Mouse (Mus musculus) CH12.LX (cell line): ENCODE data around the gene Tpx2. TPM values are rescaled to one million over a fixed set of nuclear protein-coding genes. Genes with fewer than 3 reads are reported as not detected.

ENCODE experiments used
- DNase-seq: peaks from one replicate; pipeline ENCODE4 v3.0.0-alpha.2; 2013; ENCODE audit errors: extremely low read depth
- H3K27ac ChIP-seq: 2 replicates; pipeline ENCODE4 v1.5.1; 2012; ENCODE audit warnings: low read depth, mild to moderate bottlenecking, control low read depth, moderate library complexity; ENCODE audit not compliant: insufficient read depth
- H3K27me3 ChIP-seq: replicated peaks from 2 replicates; pipeline ENCODE3; 2012; ENCODE audit warnings: inconsistent platforms
- H3K36me3 ChIP-seq, 2 experiments: replicated peaks in 1 of 2; 2 replicates each; pipeline versions ENCODE3 to v1.6.1; 2012; ENCODE audit warnings: inconsistent platforms in 1 of 2, low read length in 1 of 2, mild to moderate bottlenecking in 1 of 2, mixed read lengths in 1 of 2, moderate library complexity in 1 of 2; ENCODE audit not compliant: control insufficient read depth in 1 of 2, insufficient read depth in 1 of 2
- H3K4me1 ChIP-seq, 2 experiments: 2 replicates each; pipeline ENCODE4 v1.6.1; 2012; ENCODE audit warnings: inconsistent platforms in 1 of 2, moderate library complexity in 1 of 2; ENCODE audit not compliant: insufficient read depth in 2 of 2, control insufficient read depth in 1 of 2
- H3K4me2 ChIP-seq: 2 replicates; pipeline ENCODE4 v1.6.1; 2012; ENCODE audit warnings: low read depth, mild to moderate bottlenecking, control low read depth; ENCODE audit not compliant: poor library complexity, insufficient read depth, severe bottlenecking
- H3K4me3 ChIP-seq, 3 experiments: fragments of 150-350 bp in 1 of 3; sonication (generic) in 1 of 3; replicated peaks in 1 of 3; 2 replicates each; pipeline versions ENCODE3 to v1.5.1; 2011 to 2012; ENCODE audit warnings: low read depth in 2 of 3, low read length in 2 of 3, mild to moderate bottlenecking in 2 of 3, moderate library complexity in 2 of 3, control low read depth in 1 of 3, improper control_type of control experiment in 1 of 3, inconsistent platforms in 1 of 3, mixed read lengths in 1 of 3; ENCODE audit not compliant: poor library complexity in 1 of 3
- H3K79me2 ChIP-seq: replicated peaks from 2 replicates; pipeline ENCODE4 v1.6.1; 2012; ENCODE audit warnings: mild to moderate bottlenecking, moderate library complexity; ENCODE audit not compliant: control insufficient read depth, poor library complexity, insufficient read depth, severe bottlenecking; ENCODE audit errors: extremely low read depth
- H3K9ac ChIP-seq: 2 replicates; pipeline ENCODE4 v1.6.1; 2012; ENCODE audit warnings: low read depth, mild to moderate bottlenecking, control low read depth, moderate library complexity; ENCODE audit not compliant: insufficient read depth
- H3K9me3 ChIP-seq: replicated peaks from 2 replicates; pipeline ENCODE3; 2012; ENCODE audit warnings: low read length, inconsistent platforms, mixed read lengths
- CTCF ChIP-seq, 2 experiments: IDR thresholded peaks in 1 of 2; conservative IDR thresholded peaks in 1 of 2; 2 replicates each; pipeline ENCODE4 v1.5.1; 2011 to 2012; ENCODE audit warnings: low read depth in 2 of 2, low read length in 2 of 2, improper control_type of control experiment in 1 of 2, inconsistent platforms in 1 of 2, mild to moderate bottlenecking in 1 of 2, moderate library complexity in 1 of 2
- E2F4 ChIP-seq: IDR thresholded peaks from 2 replicates; pipeline ENCODE4 v1.6.1; 2011; ENCODE audit warnings: low read depth, low read length, improper control_type of control experiment; ENCODE audit not compliant: insufficient replicate concordance
- ETS1 ChIP-seq: conservative IDR thresholded peaks from 2 replicates; pipeline ENCODE4 v1.6.1; 2012; ENCODE audit warnings: low read depth, mild to moderate bottlenecking, inconsistent platforms, low read length, improper control_type of control experiment, moderate library complexity
- IRF4 ChIP-seq: IDR thresholded peaks from 2 replicates; pipeline ENCODE4 v1.6.1; 2014; ENCODE audit warnings: low read depth, mild to moderate bottlenecking, inconsistent platforms, low read length, improper control_type of control experiment
- JUN ChIP-seq: IDR thresholded peaks from 2 replicates; pipeline ENCODE4 v1.6.1; 2011; ENCODE audit warnings: low read depth, mild to moderate bottlenecking, low read length, improper control_type of control experiment, moderate library complexity; ENCODE audit not compliant: insufficient read depth
- MAFK ChIP-seq: IDR thresholded peaks from 2 replicates; pipeline ENCODE4 v1.6.1; 2011; ENCODE audit warnings: low read length, improper control_type of control experiment; ENCODE audit not compliant: insufficient replicate concordance
- MAZ ChIP-seq: IDR thresholded peaks from 2 replicates; pipeline ENCODE4 v1.6.1; 2012; ENCODE audit warnings: low read depth, mild to moderate bottlenecking, inconsistent platforms, low read length, improper control_type of control experiment, moderate library complexity
- MXI1 ChIP-seq: IDR thresholded peaks from 2 replicates; pipeline ENCODE4 v1.6.1; 2011; ENCODE audit warnings: mild to moderate bottlenecking, low read depth, low read length, improper control_type of control experiment
- MYC ChIP-seq: IDR thresholded peaks from 2 replicates; pipeline ENCODE4 v1.6.1; 2011; ENCODE audit warnings: low read depth, mild to moderate bottlenecking, improper control_type of control experiment, low read length
- NELFE ChIP-seq: IDR thresholded peaks from 2 replicates; pipeline ENCODE4 v1.6.1; 2011; ENCODE audit warnings: low read depth, low read length, improper control_type of control experiment
- NRF1 ChIP-seq: IDR thresholded peaks from 2 replicates; pipeline ENCODE4 v1.6.1; 2014; ENCODE audit warnings: low read depth, mild to moderate bottlenecking, inconsistent platforms, low read length, improper control_type of control experiment, moderate library complexity
- PAX5 ChIP-seq: IDR thresholded peaks from 2 replicates; pipeline ENCODE4 v1.6.1; 2012; ENCODE audit warnings: low read length, inconsistent platforms, mixed read lengths
- POLR2A ChIP-seq: IDR thresholded peaks from 2 replicates; pipeline ENCODE4 v1.6.1; 2011; ENCODE audit warnings: low read depth, mild to moderate bottlenecking, improper control_type of control experiment, low read length
- RAD21 ChIP-seq: IDR thresholded peaks from 2 replicates; pipeline ENCODE4 v1.6.1; 2011; ENCODE audit warnings: low read depth, mild to moderate bottlenecking, low read length, improper control_type of control experiment, moderate library complexity
- RCOR1 ChIP-seq: conservative IDR thresholded peaks from 2 replicates; pipeline ENCODE4 v1.6.1; 2012; ENCODE audit warnings: low read depth, mild to moderate bottlenecking, inconsistent platforms, low read length, improper control_type of control experiment
- SIN3A ChIP-seq: IDR thresholded peaks from 2 replicates; pipeline ENCODE4 v1.6.1; 2012; ENCODE audit warnings: low read length, improper control_type of control experiment, inconsistent platforms
- SMC3 ChIP-seq: IDR thresholded peaks from 2 replicates; pipeline ENCODE4 v1.6.1; 2011; ENCODE audit warnings: low read depth, low read length, improper control_type of control experiment
- TCF12 ChIP-seq: IDR thresholded peaks from 2 replicates; pipeline ENCODE4 v1.6.1; 2014; ENCODE audit warnings: low read depth, mild to moderate bottlenecking, inconsistent platforms, low read length, improper control_type of control experiment
- USF1 ChIP-seq: IDR thresholded peaks from 2 replicates; pipeline ENCODE4 v1.6.1; 2014; ENCODE audit warnings: low read depth, mild to moderate bottlenecking, inconsistent platforms, low read length, improper control_type of control experiment
- USF2 ChIP-seq: conservative IDR thresholded peaks from 2 replicates; pipeline ENCODE4 v1.6.1; 2011; ENCODE audit warnings: low read depth, low read length, improper control_type of control experiment
- ZC3H11A ChIP-seq: IDR thresholded peaks from 2 replicates; pipeline ENCODE4 v1.6.1; 2012; ENCODE audit warnings: low read depth, mild to moderate bottlenecking, inconsistent platforms, low read length, improper control_type of control experiment
- ZKSCAN1 ChIP-seq: IDR thresholded peaks from 2 replicates; pipeline ENCODE4 v1.6.1; 2012; ENCODE audit warnings: low read depth, inconsistent platforms, low read length, improper control_type of control experiment, borderline replicate concordance
- ZNF384 ChIP-seq: IDR thresholded peaks from 2 replicates; pipeline ENCODE4 v1.6.1; 2012; ENCODE audit warnings: low read depth, low read length, improper control_type of control experiment, inconsistent platforms
- dilution Hi-C: fragments of 300-500 bp; cut with MboI; formaldehyde crosslinking; loops from 2 replicates; pipeline ENCODE4 v1.14.3; 2020; ENCODE audit warnings: low sequenced_read_pairs; ENCODE audit not compliant: extremely low pct_unique_long_range_greater_than_20kb, extremely low pct_ligation_motif_present
- in situ Hi-C: fragments of 300-500 bp; cut with MboI; formaldehyde crosslinking; loops from 3 replicates; pipeline ENCODE4 v1.14.3; 2019; ENCODE audit warnings: low sequenced_read_pairs, low pct_ligation_motif_present, low pct_unique_long_range_greater_than_20kb, mixed read lengths
- polyA plus RNA-seq: library from polyadenylated mRNA; unstranded; fragments of >175 nt; gene quantifications from 2 replicates; pipeline ENCODE4 v1.2.1, GENCODE M21; 2012; ENCODE audit warnings: low read depth; ENCODE audit not compliant: insufficient read length
- total RNA-seq, 2 experiments: library from RNA; depleted of rRNA; stranded (reverse); fragments of 300-350 nt in 1 of 2; fragments of >200 nt in 1 of 2; gene quantifications; 2 replicates each; pipeline ENCODE4 v1.2.3; 2012 to 2014

Tpx2 gene
- total and polyA plus RNA-seq, 3 experiments, result 66.1 to 127 (median 98.0) TPM

GRCm38 (mm10) chr2:152933614-152934013 lies 85.8 kb downstream of the Tpx2 start (continued):
- no peak for TF ChIP-seq ZKSCAN1
- no peak for TF ChIP-seq JUN
- TF ChIP-seq MAFK, result no peak
- 0 out of 2 replicates have a peak, but pooled peaks have one; percentile 28 for TF ChIP-seq SIN3A
- peak; percentile 40 for TF ChIP-seq ZC3H11A
- no peak for TF ChIP-seq E2F4

GRCm38 (mm10) chr2:152939846-152940245 lies 92.1 kb downstream of the Tpx2 start:
- H3K79me2 ChIP-seq, result no peaks in the 10 kb centered on the region
- no peaks in the 10 kb centered on the region for H3K36me3 ChIP-seq
- H3K4me3 ChIP-seq, result no peak overlapping the region
- H3K4me1 ChIP-seq, result peaks cover 0 to 15% of the 10 kb centered on the region in 2 experiments; a peak in 2 of 4 replicates
- no peak overlapping the region for H3K27ac ChIP-seq
- dilution Hi-C loops, result no loop called here
- TF ChIP-seq CTCF (conservative IDR thresholded peaks at IDR 0.05 in 1 of 2, IDR thresholded peaks at IDR 0.05 in 1 of 2; ENCODE audit: low read depth in 2 of 2, low read length in 2 of 2) (peak; percentile 82 to 94), RAD21 (peak; percentile 46), SMC3 (peak; percentile 76), USF1 (no peak), MAZ (no peak), TCF12 (peak; percentile 31; the same call in 1 of the 2 replicates), NRF1 (0 out of 2 replicates have a peak, but pooled peaks have one; percentile 20), PAX5 (no peak), SIN3A (no peak), USF2 (no peak)
- H3K4me2 ChIP-seq, result no peak overlapping the region
- peaks cover 83% of the 10 kb centered on the region for H3K27me3 ChIP-seq
- H3K9me3 ChIP-seq, result no peaks in the 10 kb centered on the region
- DNase-seq, result peak; percentile 78
- in situ Hi-C loops, result no loop called here
- no peak overlapping the region for H3K9ac ChIP-seq

- H3K4me2 ChIP-seq, result no peak overlapping the region
- no peaks in the 10 kb centered on the region for H3K36me3 ChIP-seq
- peaks cover 84% of the 10 kb centered on the region for H3K27me3 ChIP-seq
- in situ Hi-C loops, result no loop called here
- H3K4me3 ChIP-seq, result no peak overlapping the region
- H3K9me3 ChIP-seq, result no peaks in the 10 kb centered on the region
- TF ChIP-seq NELFE, result no peak
- TF ChIP-seq POLR2A, result no peak
- TF ChIP-seq ZNF384, result no peak
- TF ChIP-seq SIN3A, result no peak
- no peak for TF ChIP-seq RCOR1
- TF ChIP-seq ETS1, result no peak
- no peak for TF ChIP-seq MYC
- no peak for TF ChIP-seq MXI1
- TF ChIP-seq NRF1, result no peak
- no peak for TF ChIP-seq SMC3
- TF ChIP-seq IRF4, result no peak
- no peak for TF ChIP-seq TCF12
- TF ChIP-seq, all 38 proteins: peak for 0
- Histone ChIP-seq H3K79me2 (no peaks in the 10 kb centered on the region), H3K4me1 (peaks cover 0 to 15% of the 10 kb centered on the region in 2 experiments; a peak in 2 of 4 replicates), H3K27ac (no peak overlapping the region), H3K9ac (no peak overlapping the region)
- no peak for DNase-seq
- dilution Hi-C loops, result no loop called here
Observed at GRCm38 (mm10) chr2:152941106-152941505, 93.3 kb downstream of the Tpx2 start.
